Mouse (Mus musculus) liver (tissue): ENCODE data around the gene Hibadh.
"Not testable (repeated sequence)": the region's sequence is repeated elsewhere in the genome, so short reads cannot be mapped to it uniquely, and the experiment has no call there.

Source experiments
- DNase-seq: peaks from one replicate; pipeline ENCODE4 v3.0.0-alpha.2; 2020; ENCODE audit warnings: mixed read lengths

Hibadh gene

GRCm38 (mm10) chr6:52640224-52640712 lies at the start of gene Hibadh:
Hibadh (minus strand) TSS chr6:52640389.
- DNase-seq: peak; percentile 99

- DNase-seq: no peak
Measured at GRCm38 (mm10) chr6:52686901-52687500, 46.8 kb upstream of the Hibadh start.

- no peak for DNase-seq
Measured at GRCm38 (mm10) chr6:52682607-52683006, 42.4 kb upstream of the Hibadh start.

- DNase-seq: no peak
Measured at GRCm38 (mm10) chr6:52681847-52682485, 41.8 kb upstream of the Hibadh start.

- DNase-seq: no peak
Measured at GRCm38 (mm10) chr6:52680458-52681032, 40.4 kb upstream of the Hibadh start.

GRCm38 (mm10) chr6:52679565-52679964 lies 39.4 kb upstream of the Hibadh start:
- DNase-seq: no peak

- DNase-seq: not testable (repeated sequence)
Measured at GRCm38 (mm10) chr6:52677534-52677933, 37.3 kb upstream of the Hibadh start.

- no peak for DNase-seq
Measured at GRCm38 (mm10) chr6:52675222-52675921, 35.2 kb upstream of the Hibadh start.

GRCm38 (mm10) chr6:52674541-52674940 lies 34.4 kb upstream of the Hibadh start:
- no peak for DNase-seq

GRCm38 (mm10) chr6:52673706-52674105 lies 33.5 kb upstream of the Hibadh start:
- no peak for DNase-seq

GRCm38 (mm10) chr6:52672539-52672938 lies 32.4 kb upstream of the Hibadh start:
- DNase-seq: no peak

- no peak for DNase-seq
Measured at GRCm38 (mm10) chr6:52671791-52672190, 31.6 kb upstream of the Hibadh start.

GRCm38 (mm10) chr6:52669878-52670277 lies 29.7 kb upstream of the Hibadh start:
- not testable (repeated sequence) for DNase-seq

- DNase-seq: no peak
Measured at GRCm38 (mm10) chr6:52667641-52668040, 27.5 kb upstream of the Hibadh start.

GRCm38 (mm10) chr6:52663021-52663420 lies 22.8 kb upstream of the Hibadh start:
- no peak for DNase-seq

- DNase-seq: no peak
Measured at GRCm38 (mm10) chr6:52655266-52655665, 15.1 kb upstream of the Hibadh start.

- no peak for DNase-seq
Measured at GRCm38 (mm10) chr6:52648806-52649205, 8.6 kb upstream of the Hibadh start.

GRCm38 (mm10) chr6:52648031-52648430 lies 7.8 kb upstream of the Hibadh start:
- no peak for DNase-seq

- DNase-seq: no peak
Measured at GRCm38 (mm10) chr6:52645926-52646325, 5.7 kb upstream of the Hibadh start.

- DNase-seq: no peak
Measured at GRCm38 (mm10) chr6:52642152-52642551, 2.0 kb upstream of the Hibadh start.

GRCm38 (mm10) chr6:52641076-52641475 lies 887 bp upstream of the Hibadh start:
- DNase-seq: no peak

- no peak for DNase-seq
Measured at GRCm38 (mm10) chr6:52639546-52640223, 504 bp downstream of the Hibadh start.
